Mouse (Mus musculus) brain, embryonic 14.5 days (tissue): ENCODE measurements at regions not wholly inside any gene's neighbourhood (a gene's known extent, or its start where the extent isn't known, plus 50 kb on each side); places are given as distances from the start of the nearest gene placed in this dataset.

ENCODE experiments used
- CTCF ChIP-seq: fragments of 200-500 bp; IDR thresholded peaks from 2 replicates; pipeline ENCODE4 v1.5.1; 2012; ENCODE audit warnings: inconsistent platforms, mild to moderate bottlenecking, moderate library complexity, borderline replicate concordance; ENCODE audit not compliant: insufficient read depth, insufficient read length; ENCODE audit errors: extremely low read depth
- POLR2A ChIP-seq: fragments of 200-500 bp; IDR thresholded peaks from 2 replicates; pipeline ENCODE4 v1.6.1; 2012; ENCODE audit warnings: mild to moderate bottlenecking, inconsistent platforms, borderline replicate concordance; ENCODE audit not compliant: poor library complexity, insufficient read depth, insufficient read length, severe bottlenecking; ENCODE audit errors: extremely low read depth

DNA sequence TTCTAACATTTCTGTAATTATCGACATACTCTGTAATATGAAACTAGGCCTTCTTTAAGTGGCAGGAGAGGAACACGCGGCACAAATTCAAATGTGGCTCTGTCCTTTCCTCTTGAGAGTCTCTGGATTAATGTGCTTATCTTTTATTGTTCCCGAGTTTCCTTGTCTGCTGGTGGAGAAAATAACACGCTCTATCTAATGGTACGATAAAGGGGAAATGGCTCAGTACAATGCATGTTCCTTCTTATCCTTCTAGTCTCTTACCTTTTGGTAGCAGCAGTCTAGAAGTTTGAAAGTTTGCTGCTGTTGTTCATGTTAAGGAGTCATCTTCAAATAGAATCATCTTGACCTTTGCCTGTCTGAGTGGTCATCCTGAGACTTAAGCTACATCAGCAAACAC, 130.1 kb upstream of the C9orf72 start:
- TF ChIP-seq POLR2A (no peak), CTCF (no peak)
